Mouse (Mus musculus) ZHBTc4 (cell line): ENCODE results near the gene Cpsf6.

Experiments used
- DNase-seq: peaks from one replicate; pipeline ENCODE4 v3.0.0-alpha.2; 2011; ENCODE audit warnings: low read depth, low spot score

The Cpsf6 gene

GRCm38 (mm10) chr10:117335649-117336048, 44.2 kb downstream of the Cpsf6 start:
- DNase-seq, result no peak

GRCm38 (mm10) chr10:117330521-117330920, 49.3 kb downstream of the Cpsf6 start:
- DNase-seq, result peak; percentile 45

GRCm38 (mm10) chr10:117323782-117324181, 56.0 kb downstream of the Cpsf6 start:
- DNase-seq, result no peak

- no peak for DNase-seq
Observed at GRCm38 (mm10) chr10:117322630-117323029, 57.2 kb downstream of the Cpsf6 start.

GRCm38 (mm10) chr10:117320571-117320981, 59.2 kb downstream of the Cpsf6 start:
- DNase-seq, result no peak

- no peak for DNase-seq
Observed at GRCm38 (mm10) chr10:117316391-117316790, 63.4 kb downstream of the Cpsf6 start.

GRCm38 (mm10) chr10:117313133-117313532, 66.7 kb downstream of the Cpsf6 start:
- DNase-seq, result no peak

GRCm38 (mm10) chr10:117312168-117312567, 67.6 kb downstream of the Cpsf6 start:
- no peak for DNase-seq

- no peak for DNase-seq
Observed at GRCm38 (mm10) chr10:117304371-117304770, 75.4 kb downstream of the Cpsf6 start.

- DNase-seq, result no peak
Observed at GRCm38 (mm10) chr10:117301688-117302087, 78.1 kb downstream of the Cpsf6 start.

GRCm38 (mm10) chr10:117299901-117300520, 79.8 kb downstream of the Cpsf6 start:
- no peak for DNase-seq

- DNase-seq, result no peak
Observed at GRCm38 (mm10) chr10:117299106-117299505, 80.7 kb downstream of the Cpsf6 start.

GRCm38 (mm10) chr10:117298336-117298735, 81.5 kb downstream of the Cpsf6 start:
- DNase-seq, result no peak
